Mouse (Mus musculus) megakaryocyte progenitor cell, adult 5-6 weeks (primary cell): Measurements from ENCODE around the gene Hrct1. TPM values are rescaled to one million over a fixed set of nuclear protein-coding genes. Genes with fewer than 3 reads are reported as not detected.

Experiments
- ATAC-seq: replicated peaks from 2 replicates; pipeline ENCODE4 v1.8.0; 2016; ENCODE audit warnings: mild to moderate bottlenecking, moderate TSS enrichment, inconsistent platforms; ENCODE audit not compliant: poor library complexity
- total RNA-seq, 2 experiments: library from RNA; stranded (forward) in 1 of 2; stranded (reverse) in 1 of 2; fragments of 157-497, 149-512 nt in 1 of 2; fragments of 200-1000 nt in 1 of 2; gene quantifications; 2 replicates each; pipeline versions ENCODE4 v1.2.3 to v1.2.4; 2015 to 2017

Gene Hrct1
- not detected in 2 replicates for total RNA-seq (2015)
- total RNA-seq (2017): not detected in 2 replicates

DNA sequence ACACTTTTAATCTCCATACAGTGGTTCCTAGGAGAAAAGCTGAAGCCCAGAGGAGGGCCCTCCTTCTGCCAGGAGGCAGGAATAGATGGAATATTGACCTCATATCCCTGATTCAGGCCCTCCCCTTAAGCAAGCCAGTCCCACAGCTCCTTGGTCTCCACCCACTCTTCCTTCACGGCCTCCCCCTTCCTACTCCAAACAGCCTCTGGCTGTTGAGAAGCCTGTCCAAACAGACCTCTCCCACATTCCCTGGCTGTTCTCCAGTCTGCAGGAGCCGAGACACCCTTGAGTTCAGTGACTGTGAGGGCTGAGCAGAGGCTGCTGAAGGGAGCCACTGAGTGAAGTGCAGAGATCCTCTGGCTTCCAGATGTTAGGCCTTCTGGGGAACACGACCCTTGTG lies at the start of gene Hrct1:
Gene Hrct1 (plus strand): TSS at position 194 of the 400 bp plus-strand sequence.
- ATAC-seq: no peak

DNA sequence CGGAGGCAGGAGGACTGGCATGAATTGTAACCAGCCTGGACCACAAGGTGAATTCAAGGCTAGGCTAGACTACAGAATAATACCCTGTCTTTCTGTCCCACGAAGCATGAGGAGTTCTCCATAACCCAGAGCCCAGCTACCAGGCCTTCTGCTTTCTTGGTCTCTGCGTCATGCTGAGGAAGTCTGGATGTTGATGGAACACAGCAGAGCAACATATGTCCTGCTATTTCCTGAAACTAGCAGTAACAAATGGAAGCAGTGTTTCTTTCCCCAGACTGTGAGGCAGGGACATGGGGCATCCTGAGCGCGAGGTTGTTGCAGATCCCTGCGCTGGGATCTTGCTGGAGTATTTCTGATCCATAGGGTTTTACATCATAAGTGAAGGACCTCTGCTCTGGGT lies 48.4 kb upstream of the Hrct1 start:
- ATAC-seq: no peak

DNA sequence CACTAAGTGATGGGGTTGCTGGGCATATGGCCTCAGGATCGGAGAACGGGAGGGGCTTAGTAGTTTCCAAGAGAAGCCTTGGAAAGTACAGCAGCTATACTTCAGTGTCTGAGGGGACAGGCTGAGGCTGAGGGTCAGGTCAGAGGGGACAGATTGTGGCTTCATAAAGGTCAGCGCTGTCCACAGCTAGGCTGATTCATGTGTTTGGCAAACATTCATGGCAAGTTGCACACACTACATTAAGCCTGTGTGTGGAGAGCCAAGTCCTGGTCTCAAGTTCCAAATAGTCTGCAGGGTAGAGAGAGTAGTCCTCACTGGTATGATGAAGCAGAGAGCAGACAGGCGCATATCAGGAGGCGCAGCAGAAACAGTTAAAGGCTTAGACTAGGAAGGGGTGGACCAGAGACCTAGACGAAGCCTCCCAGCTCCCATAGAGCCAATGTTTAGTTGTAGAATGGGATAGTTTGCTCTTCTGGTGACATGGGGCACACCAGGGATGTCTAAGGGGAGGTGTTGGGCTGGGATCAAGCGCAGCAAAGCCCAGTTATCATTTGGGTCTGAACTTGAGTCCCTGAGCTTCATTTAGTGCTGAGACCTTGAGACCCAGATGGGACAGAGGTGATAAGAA lies 47.5 kb upstream of the Hrct1 start:
- ATAC-seq: no peak

DNA sequence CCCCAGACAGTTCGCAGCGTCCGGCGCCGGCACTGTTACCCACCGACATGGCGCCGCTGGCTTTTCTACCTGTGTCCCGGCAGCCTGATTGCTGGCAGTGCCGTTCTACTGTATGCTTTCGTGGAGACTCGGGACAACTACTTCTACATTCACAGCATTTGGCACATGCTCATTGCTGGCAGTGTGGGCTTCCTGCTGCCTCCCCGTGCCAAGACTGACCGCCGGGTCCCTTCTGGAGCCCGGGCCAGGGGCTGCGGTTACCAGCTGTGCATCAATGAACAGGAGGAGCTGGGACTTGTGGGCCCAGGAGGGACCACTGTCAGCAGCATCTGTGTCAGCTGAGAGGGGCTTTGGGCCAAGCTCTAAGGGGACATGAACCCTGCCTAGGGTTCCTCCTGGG lies 37.0 kb upstream of the Hrct1 start:
- ATAC-seq: no peak

DNA sequence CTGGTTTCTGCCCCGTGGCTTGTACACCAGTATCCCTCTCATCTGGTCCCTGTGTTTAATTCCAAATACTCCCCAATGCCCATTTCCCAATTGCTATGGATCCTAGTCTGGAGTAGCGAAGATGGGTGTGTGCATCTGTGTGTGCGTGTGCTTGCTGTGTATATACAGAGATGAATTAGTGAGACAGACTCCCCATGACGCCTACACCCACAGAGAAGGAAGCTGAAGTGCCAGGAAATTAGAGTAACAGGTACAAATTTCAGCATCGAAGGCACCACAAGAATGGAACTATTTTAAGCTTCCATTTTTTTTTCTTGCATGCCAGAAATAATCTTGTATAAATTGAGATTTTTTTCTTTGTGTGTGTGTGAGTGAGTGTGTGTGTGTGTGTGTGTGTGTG lies 36.0 kb upstream of the Hrct1 start:
- ATAC-seq: no peak

DNA sequence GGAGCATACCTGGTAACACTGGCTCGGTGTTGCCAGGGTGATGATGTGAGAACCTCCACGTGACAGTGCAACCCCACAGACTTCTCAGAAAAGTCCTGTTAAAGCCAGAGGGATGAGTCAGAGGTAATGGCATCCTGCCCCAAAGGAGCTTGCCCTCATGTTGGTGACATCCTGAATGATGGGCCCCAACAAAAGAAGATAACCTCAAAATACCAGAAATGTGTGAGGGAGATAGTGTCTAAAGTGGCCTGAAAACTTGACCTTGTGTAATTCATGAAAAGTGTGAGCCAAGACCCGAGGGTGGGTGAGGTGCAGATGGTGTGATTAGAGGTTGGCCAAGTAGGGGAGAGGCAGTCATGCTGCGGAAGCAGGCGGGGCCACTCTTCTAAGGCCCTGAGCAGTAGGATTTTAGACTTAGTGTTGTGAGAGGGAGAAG lies 33.2 kb upstream of the Hrct1 start:
- peak; percentile 78 for ATAC-seq

DNA sequence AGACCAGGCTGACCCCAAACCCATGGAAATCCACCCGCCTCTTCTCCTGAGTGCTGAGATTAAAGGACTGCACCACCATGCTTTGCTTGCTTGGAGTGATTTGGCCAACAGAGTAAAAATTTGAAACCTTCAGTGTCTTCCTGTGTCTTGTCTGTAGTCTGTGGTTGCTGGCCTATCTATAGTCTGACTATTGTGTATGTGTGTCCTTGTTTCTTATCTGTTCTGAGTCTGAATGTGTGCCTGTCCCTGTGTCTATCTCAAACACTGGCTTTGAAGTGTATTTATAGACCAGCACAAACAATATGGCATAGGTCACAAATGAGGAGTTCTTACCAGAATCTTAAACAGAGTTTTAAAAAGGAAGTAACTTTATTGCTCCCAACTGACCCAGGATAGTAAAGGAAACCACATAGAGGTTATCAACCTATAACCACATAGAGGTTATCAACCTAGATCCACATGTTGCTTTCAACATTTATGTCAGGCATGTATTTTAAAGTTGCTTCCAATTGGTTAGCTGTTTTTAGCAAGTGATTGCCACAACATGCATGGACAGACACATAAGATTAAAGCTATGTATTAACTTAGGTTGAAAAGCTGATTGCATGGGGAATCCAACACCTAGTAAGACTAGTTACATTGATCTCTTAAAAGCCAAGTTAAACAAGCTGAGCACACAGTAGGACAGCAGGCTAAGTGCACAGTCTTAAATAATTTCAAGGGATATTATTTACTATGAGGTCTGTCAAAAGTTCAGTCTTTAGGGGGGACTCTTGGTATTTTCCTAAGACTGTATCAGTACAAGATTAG lies 32.3 kb upstream of the Hrct1 start:
- peak; percentile 39 for ATAC-seq

DNA sequence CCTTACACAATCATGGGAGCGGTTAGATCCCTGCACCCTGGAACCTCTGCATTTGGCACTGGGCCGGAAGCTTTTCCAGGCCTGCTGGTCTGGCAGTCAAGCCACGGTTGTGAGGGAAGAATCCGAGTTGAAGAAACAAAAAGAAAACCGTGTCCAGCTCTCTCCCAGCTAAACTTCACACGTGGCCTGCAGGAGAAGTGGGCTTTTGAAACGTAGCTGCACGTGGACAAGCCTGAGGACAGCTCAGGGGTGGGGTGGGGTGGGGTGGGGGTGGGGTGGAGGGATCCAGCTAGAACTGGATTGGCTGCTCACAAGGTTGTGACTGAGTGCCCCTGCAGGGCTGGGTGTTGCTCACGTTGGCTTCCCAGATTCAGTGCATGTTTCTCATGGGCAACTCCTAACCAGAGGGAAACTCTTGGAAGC lies 31.7 kb upstream of the Hrct1 start:
- no peak for ATAC-seq

DNA sequence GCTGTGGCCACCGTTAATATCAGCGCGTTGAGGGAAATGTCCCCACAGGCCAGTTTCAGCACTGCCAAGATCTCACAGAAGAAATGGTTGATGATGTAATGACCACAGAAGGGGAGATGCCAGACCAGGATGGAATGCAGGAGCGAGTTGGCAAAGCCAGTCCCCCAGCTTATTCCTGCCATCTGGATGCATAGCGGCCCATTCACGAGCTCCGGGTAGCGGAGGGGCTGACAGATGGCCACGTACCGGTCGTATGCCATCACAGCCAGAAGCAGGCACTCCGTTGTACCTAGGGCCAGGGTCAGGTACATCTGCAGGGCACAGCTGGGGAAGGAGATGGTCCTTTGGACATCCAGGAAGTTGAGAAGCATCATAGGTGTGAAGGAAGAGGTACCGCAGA lies 30.4 kb upstream of the Hrct1 start:
- ATAC-seq: no peak

DNA sequence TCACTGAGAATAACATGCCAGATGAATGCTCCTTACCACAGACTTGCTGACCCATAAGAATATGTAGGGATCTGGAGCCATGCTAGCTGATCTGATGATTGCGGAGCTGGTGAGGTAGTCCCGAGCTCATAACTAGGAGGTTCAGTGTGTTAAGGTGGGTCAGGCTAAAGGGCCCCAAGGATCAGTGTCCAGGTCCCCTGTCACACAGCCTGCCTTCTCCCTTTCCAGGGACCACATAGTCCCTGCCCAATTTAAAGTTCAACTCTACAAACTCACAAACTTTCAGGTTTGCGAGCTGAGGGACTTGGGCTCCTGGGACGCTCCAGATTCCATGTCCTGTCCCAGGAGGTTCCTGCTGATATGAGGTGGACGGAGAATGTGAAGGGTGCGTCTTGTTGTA lies 26.3 kb upstream of the Hrct1 start, which contains the start of gene Olfr70:
Gene Olfr70 (minus strand): TSS at position 101 of the 400 bp plus-strand sequence.
- ATAC-seq: no peak

DNA sequence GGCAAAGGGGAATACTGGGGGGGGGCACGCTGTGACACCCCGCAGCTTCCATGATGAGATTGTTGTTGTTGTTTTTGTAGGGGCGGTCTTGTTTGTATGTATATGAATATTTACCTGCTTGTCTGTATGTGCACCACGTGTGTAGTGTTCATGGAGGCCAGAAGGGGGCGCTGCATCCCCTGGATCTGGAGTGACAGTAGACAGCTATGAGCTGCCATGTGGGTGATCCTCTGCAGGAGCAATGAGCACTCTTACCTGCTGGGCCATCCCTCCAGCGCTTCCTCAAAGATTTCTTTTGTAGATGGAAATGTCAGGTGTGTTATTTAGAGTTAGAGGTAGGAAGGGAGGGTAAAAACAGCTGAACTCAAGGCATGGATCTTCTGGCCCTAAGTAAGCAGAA lies 23.5 kb upstream of the Hrct1 start:
- no peak for ATAC-seq

DNA sequence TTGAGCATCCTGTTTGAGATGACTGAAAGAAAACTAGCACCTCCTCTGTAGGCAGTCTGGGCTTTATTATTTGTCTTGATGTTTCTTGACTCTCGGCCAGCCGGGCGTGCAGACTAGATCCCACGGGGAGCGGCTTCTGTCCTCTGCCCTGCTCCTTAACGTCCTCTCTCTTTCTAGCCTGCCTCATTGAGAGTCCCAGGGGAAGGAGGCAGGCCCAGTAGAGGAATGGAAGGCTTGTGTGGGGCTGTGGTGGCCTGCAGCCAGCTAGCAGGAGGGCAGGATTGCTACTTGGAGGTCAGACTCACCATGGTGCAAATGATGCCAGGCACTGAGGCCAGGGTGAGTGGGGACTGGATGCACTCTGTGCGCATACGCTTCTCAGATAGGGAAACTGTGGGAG lies 23.1 kb upstream of the Hrct1 start:
- ATAC-seq: no peak

DNA sequence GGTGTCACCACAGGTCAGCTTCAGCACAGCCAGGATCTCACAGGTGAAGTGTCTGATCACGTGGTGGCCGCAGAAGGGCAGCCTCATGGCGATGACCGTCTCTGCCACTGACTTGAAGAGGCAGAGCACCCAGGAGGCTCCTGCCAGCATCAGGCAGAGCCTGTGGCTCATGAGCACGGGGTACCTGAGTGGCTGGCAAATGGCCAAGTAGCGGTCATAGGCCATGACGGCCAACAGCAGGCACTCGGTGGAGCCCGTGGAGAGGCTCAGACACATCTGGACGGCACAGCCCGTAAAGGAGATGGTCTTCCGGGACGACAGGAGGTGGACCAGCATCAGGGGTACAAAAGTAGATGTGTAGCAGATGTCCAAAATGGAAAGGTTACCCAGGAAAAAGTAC lies 21.0 kb upstream of the Hrct1 start:
- ATAC-seq: no peak

DNA sequence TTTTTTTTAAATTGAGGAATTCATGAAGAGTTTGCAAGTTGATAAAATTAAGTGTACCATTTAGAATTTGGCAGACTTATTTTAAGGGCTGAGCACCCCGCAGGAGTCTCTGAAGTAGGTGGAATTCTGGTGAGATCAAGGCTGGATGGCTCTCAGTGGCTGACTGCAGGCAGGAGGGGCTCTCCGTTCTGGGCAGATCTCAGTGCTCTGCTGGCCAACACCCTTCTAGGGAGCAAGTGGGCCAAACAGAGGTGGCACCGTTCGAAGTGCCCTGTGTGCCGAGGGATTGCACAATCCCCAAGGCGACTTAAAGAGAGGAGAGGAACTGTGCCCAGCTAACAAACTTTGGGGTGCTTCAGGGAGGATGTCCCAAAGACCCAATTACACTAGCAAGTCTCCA lies 17.1 kb upstream of the Hrct1 start, which contains the start of gene Olfr71:
Gene Olfr71 (minus strand): TSS at position 387 of the 400 bp plus-strand sequence.
- ATAC-seq: 0 out of 2 replicates have a peak, but pooled peaks have one; percentile 35

DNA sequence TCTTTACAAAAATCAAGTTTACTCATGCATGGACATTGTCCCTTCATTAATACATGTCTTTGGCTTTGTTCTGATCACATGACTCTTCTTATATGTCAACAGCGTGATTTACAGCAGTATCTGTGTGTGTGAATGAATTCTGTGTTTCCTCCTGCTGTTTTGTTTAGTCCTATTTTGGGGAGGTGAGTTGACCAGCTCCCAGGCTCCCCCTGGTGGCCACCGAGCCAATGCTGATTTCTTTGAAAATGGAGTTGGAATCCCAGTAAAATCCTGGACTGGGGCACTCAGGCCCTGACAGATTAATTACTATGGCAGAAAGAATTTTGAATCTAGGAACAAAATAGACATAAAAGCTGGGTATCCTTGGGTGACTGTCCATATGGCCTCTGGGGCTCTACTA lies 15.2 kb upstream of the Hrct1 start:
- ATAC-seq: peak; percentile 80

DNA sequence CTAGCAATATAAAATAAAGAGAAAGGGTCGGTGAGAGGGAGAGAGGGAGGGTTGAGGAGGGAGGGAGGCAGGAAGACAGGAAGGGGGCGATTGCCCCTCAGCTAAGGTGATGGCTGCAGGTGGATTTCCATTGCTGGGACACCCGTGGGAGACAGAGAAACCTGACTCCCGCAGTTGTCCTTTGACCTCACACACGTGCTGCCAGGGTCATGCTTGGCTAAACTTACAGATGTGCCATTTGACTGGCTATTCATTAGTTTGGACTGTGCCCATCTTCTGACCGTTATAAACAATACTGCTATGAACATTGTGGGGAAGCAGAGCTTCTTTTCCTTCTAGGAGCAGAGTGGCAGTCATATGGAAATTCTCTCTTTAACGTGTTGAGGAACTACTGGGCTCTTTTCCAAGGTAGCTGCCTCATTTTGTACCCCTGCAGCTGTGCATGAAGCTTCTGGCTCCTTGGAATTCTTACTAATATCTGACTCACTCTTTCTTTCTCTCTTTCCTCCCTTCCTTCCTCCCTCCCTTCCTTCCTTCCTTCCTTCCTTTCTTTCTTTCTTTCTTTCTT lies 13.3 kb upstream of the Hrct1 start:
- no peak for ATAC-seq

DNA sequence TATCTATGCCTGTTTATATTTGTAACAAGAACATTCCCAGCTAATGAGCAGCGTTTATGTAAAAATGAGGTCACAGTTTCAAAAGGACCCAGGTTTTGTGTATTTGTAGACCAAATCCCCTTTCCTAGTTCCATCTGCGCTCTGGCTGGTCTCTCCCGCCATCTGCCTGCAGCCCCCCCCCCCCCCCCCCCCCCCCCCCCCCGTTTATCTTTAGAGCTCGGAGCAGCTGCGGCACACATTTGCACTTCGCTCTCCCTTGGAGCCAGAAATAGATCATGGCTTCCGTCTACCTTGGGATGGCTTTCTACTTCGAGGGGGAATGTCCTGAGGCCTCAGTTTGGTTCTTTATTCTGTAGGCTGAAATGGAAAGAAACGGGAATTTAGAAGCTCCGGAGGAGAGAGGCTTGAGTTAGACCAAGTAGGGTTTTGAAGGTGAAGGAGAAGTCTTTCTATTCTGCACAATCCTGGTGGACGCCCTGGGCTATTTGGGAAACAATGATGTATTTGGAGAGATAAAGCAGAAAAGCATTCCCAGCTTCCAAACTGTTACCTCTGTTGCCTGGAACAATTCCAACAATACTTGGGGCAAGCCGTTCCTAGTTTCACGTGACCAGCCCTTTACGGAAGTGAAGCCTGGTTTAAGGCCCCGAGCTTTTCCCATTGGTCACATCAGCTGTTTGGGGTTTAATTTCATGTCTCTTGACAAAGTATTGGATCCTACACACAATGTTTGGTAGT lies 6.3 kb upstream of the Hrct1 start:
- ATAC-seq: no peak

DNA sequence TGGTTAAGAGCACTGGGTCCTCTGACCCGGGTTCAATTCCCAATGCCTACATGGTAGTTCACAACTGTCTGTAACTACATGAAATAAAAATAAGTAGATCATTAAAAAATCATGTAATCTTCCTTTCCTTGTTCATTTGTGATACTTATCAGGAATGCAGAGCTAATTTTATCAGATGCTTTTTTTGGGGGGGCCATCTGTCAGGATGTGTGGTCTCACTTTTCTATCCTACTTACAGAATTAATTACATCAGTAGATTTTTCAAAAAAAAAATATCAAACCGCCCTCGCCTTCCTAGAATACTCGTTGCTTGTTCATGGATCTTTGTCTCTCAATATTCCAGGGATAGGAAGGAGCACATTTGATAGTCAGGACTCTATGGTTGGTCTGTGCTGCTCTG lies 4.8 kb upstream of the Hrct1 start:
- no peak for ATAC-seq

DNA sequence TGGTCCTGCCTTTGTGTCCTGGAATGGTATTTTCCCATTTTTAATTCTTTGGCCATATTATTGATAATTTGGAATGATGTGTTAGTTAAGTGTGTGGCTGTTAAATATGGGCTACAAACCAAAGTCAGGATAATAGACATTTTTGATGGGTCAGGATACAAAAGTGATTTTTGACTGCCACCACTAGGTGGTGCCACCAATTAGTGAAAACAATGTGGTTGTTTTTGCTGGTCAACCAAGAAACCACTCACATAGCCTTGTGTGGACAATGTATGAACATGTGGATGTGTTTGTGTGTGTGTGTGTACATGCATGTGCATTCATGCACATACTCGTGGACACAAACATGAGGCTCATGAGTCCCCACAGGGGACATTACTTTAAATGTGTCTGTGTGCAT lies 2.2 kb upstream of the Hrct1 start:
- 0 out of 2 replicates have a peak, but pooled peaks have one; percentile 37 for ATAC-seq

DNA sequence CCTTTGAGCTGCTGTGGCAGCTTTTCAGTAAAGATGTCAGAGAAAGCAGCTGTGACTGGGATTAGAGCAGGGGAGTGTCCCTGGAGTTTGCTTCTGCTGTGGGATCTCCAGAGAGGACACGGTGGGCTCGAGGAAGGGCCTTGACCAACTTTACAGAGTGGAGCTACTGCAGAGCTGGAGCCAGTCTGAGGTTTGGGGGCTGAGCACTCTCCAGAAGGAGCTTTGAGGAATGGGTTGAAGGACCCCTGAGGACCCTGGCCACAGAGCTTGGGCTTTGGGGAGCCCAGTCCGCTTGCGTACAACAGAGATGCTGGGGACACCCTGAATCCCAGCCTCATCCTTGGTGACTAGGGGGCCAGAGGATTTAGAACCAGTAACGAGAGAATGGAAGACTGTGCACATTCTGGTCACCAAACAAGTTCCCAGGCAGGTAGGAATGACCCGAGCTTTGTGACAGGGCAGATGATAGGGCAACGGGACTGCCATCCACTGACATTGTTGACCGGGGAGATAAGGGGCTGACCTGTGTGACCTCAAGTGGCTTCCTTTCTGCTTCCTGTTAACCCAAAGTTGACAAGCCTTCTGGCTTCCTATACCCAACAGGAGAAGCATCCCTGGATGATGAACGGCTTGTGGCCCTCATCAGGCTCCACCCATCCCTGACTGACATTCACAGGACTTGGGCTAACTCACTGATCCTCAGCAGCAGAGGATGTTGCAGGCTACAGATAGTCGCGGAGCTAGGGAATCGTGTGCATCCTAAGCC lies 577 bp upstream of the Hrct1 start:
- no peak for ATAC-seq
